Mouse (Mus musculus) heart, adult 2 months (tissue): Measurements from ENCODE around the gene Mctp1.

Source experiments
- CTCF ChIP-seq: fragments of 200-600 bp; IDR thresholded peaks from 2 replicates; pipeline ENCODE4 v1.8.1; 2022; ENCODE audit warnings: antibody characterized with exemption, mild to moderate bottlenecking, moderate library complexity
- POLR2A ChIP-seq: fragments of 200-500 bp; IDR thresholded peaks from 2 replicates; pipeline ENCODE4 v1.6.1; 2011; ENCODE audit warnings: mild to moderate bottlenecking, low read depth, low read length, control low read depth; ENCODE audit not compliant: insufficient read depth

DNA sequence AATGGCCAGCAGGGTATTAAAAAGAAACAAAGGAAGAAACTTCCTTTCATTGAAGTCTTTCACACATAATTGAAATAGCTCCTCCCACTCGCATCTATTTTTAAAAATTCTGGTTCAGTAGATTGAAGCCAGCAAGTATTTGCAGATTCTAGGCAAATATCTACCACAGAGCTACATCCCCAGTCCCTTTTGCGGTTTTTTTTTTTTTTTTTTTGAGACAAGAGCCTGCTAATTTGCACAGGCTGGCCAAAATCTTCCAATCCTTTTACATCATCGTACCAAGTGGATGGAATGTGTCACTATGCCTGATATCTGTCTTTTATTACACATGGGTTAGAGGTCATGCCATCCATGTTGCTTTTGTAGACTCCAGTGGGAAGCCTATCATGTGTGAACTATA lies 486.0 kb downstream of the Mctp1 start:
- no peak for TF ChIP-seq CTCF
- TF ChIP-seq POLR2A, result no peak
